Mouse (Mus musculus) bone marrow, adult 2 months (tissue): ENCODE data around the gene Gm20721.

Experiments used
- CTCF ChIP-seq: fragments of 200-500 bp; IDR thresholded peaks from 2 replicates; pipeline ENCODE4 v1.5.1; 2011; ENCODE audit warnings: low read length, control low read depth; ENCODE audit not compliant: control insufficient read depth, insufficient read depth
- POLR2A ChIP-seq: fragments of 200-500 bp; IDR thresholded peaks from 2 replicates; pipeline ENCODE4 v1.6.1; 2011; ENCODE audit warnings: low read depth, mild to moderate bottlenecking, control low read depth, low read length, borderline replicate concordance; ENCODE audit not compliant: control insufficient read depth

- TF ChIP-seq POLR2A, result no peak
- TF ChIP-seq CTCF, result no peak
These were observed 54.9 kb downstream of the Gm20721 start for GRCm38 (mm10) chr2:174291662-174292030.
